Mouse (Mus musculus) cerebellum, adult 2 months (tissue): ENCODE measurements around the gene Slamf1. TPM values are rescaled to one million over a fixed set of nuclear protein-coding genes. Genes with fewer than 3 reads are reported as not detected.

Source experiments
- DNase-seq, 2 experiments: peaks; one replicate each; pipeline ENCODE4 v3.0.0; 2021
- H3K27ac ChIP-seq: fragments of 200-500 bp; 2 replicates; pipeline ENCODE4 v1.5.1; 2012; ENCODE audit warnings: low read length, control low read depth, inconsistent platforms; ENCODE audit not compliant: insufficient read depth
- H3K27me3 ChIP-seq: fragments of 200-500 bp; 2 replicates; pipeline ENCODE4 v1.6.1; 2012; ENCODE audit warnings: inconsistent platforms, mild to moderate bottlenecking, low read length, moderate library complexity; ENCODE audit not compliant: control insufficient read depth, insufficient read depth
- H3K4me1 ChIP-seq: fragments of 200-500 bp; 2 replicates; pipeline ENCODE4 v1.6.1; 2011; ENCODE audit warnings: low read length; ENCODE audit not compliant: control insufficient read depth, insufficient read depth
- H3K4me3 ChIP-seq: fragments of 200-500 bp; replicated peaks from 2 replicates; pipeline ENCODE3; 2011; ENCODE audit warnings: mild to moderate bottlenecking, low read depth, low read length, control low read depth; ENCODE audit not compliant: insufficient read depth
- CTCF ChIP-seq: fragments of 200-500 bp; IDR thresholded peaks from 2 replicates; pipeline ENCODE4 v1.5.1; 2011; ENCODE audit warnings: low read depth, mild to moderate bottlenecking, control low read depth, low read length, moderate library complexity, borderline replicate concordance; ENCODE audit not compliant: insufficient read depth
- POLR2A ChIP-seq: fragments of 200-500 bp; IDR thresholded peaks from 2 replicates; pipeline ENCODE4 v1.6.1; 2011; ENCODE audit warnings: low read length, control low read depth, borderline replicate concordance; ENCODE audit not compliant: insufficient read depth
- WGBS: fragments of 180-500 bp; shearing (Covaris S2); methylation state at CpG from one replicate; pipeline ENCODE4 v1.1.7; 2018; 5-methylcytosine and 5-hydroxymethylcytosine counted together
- polyA plus RNA-seq: library from polyadenylated mRNA; depleted of rRNA; stranded (reverse); fragments of >200 nt; gene quantifications from 2 replicates; pipeline ENCODE4 v1.2.3, GENCODE M21; 2012; rRNA removed

The Slamf1 gene
- polyA plus RNA-seq = 0.06 TPM in 1 of 2 replicates, not detected in the other

DNA sequence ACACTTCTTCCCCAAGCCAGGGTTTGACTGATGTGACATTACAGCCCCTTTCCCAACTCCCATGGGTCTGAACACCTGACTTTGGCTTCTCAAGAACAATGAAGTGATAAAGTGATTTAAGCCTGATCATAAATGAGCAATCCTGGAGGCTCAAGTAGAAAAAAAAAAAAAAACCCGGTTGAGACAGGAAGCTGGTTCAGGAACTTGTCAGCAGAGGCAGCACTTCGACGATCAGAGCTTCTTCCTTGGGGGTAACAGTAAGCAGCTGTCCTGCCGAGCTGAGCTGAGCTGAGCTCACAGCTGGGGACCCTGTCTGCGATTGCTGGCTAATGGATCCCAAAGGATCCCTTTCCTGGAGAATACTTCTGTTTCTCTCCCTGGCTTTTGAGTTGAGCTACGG, at the start of gene Slamf1:
Gene Slamf1, plus strand, starts transcription at position 230 of the 400 bp plus-strand sequence.
- no peaks in the 10 kb centered on the region for H3K4me1 ChIP-seq
- no peak for TF ChIP-seq POLR2A
- no peak for TF ChIP-seq CTCF
- H3K27me3 ChIP-seq = no peaks in the 10 kb centered on the region

DNA sequence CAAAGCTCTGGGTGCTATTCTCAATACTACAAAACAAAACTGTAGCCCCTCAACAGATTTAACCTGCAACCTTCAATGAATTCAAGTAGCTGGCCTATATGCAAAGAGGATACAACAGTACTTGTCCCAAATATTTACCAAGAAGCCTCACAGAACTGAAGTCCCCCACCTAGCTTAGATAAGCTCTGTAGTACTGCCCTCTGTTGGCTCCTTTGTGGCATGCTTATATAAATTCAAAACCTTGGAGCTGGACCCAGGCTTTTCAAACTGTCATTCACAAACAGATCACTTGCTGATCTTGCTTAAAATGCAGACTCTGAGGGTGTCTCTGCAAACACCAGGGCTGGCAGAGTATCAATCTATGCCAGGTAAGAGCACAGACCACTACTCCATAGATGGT, 35.7 kb upstream of the Slamf1 start:
- Histone ChIP-seq H3K27me3 (no peaks in the 10 kb centered on the region), H3K4me1 (no peaks in the 10 kb centered on the region), H3K4me3 (no peak overlapping the region), H3K27ac (no peak overlapping the region)
- no peak for DNase-seq
- TF ChIP-seq CTCF (no peak), POLR2A (no peak)

More for the DNA sequence above, at the start of gene Slamf1:
- no peak within 1 kb of the TSS for H3K27ac ChIP-seq
- no peak within 1 kb of the TSS for H3K4me3 ChIP-seq
- 30% methylated on average over 6 of the region's 6 CpGs for WGBS
- no peak for DNase-seq

DNA sequence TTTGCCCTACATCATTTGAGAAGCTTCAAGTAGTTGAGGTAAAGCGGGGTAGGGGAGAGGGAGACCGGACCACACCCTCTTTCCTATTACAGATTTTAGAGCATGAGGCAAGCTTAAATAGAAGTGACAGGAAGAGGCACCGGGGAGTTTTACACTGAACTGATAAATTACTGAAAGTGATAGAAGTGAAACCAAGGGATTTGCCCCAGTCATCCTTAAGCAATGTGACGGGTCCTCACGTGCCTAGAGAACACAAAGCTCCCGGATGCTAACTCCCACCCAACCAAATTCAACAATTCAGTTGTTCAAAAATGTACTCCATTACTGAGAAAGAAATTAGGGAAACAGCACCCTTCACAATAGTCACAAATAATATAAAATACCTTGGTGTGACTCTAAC, 32.0 kb upstream of the Slamf1 start:
- 90% methylated on average over 6 of the region's 6 CpGs for WGBS
- no peak overlapping the region for H3K4me3 ChIP-seq

DNA sequence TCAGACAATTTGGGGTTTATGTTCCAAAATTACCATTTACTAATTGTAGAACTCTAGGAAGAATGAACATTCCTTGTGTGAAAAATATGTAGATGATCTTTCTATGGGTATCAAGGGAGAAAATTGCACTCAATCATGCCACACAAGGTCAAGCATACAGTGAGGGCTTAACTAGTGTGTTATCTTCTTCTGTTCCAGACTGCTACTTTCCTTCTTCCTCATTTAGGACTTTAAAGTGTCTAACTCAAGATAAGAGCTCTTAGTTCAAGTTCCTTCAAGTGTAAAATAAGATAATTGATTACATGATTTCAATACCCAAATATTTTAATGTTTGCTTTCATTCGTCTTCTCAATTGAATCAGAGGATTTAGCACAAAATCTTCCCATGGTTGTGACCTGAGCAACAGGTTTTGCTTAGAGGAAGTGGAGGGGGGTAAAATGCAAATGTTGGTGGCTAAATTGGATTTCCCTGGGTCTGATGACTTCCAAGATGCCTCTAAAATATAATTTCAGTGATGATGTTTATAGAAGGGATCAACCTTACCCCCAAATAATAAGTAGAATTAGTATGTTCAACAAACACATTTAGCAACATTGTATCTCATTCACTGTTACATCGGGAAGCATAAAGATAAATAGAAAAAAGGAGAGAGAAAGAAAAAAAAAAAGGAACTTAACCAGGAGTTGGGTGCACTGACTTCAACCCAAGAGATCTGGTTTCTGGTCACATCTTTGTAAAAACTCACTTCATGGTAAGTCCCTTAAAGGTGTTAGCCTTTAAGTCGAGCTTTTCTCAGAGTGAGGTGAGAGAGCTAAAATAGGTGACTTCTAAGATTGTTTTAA, 18.6 kb upstream of the Slamf1 start:
- Histone ChIP-seq H3K4me3 (no peak overlapping the region), H3K27me3 (no peaks in the 10 kb centered on the region), H3K4me1 (no peaks in the 10 kb centered on the region), H3K27ac (no peak overlapping the region)
- no peak for TF ChIP-seq CTCF
- no peak for TF ChIP-seq POLR2A
- 85% methylated on average over 3 of the region's 3 CpGs for WGBS
- no peak for DNase-seq

More for the DNA sequence above, 32.0 kb upstream of the Slamf1 start:
- TF ChIP-seq POLR2A = no peak
- TF ChIP-seq CTCF = no peak
- H3K4me1 ChIP-seq = no peaks in the 10 kb centered on the region
- DNase-seq = no peak
- no peaks in the 10 kb centered on the region for H3K27me3 ChIP-seq
- no peak overlapping the region for H3K27ac ChIP-seq

DNA sequence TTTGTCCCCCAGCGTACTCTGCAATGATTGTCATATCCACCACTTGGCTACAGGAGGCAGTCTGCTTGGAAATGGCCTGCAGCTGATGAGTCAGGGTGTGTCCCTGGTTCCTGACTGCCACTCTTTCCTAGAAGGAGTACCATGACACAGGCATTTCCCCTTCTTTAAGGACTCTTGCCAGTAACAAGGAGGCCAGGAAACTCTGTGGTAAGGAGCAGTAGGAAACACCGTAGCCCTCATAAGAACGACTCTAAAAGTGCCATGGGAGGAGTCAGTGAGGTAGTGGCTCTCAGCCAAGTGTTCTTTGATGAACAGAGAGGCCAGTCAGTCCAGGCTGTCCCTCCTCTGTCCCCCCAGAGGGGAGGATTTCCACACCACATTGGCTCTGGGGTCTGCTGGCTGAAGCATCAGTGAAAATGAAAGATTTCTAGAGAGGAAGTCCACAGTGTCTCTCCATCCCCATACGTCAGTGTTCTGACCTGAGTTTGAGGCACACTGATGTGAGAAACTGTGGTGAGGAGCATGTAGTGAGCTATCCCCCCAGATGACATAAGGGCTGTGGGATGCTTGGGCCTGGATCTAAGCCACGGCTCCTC, 5.0 kb upstream of the Slamf1 start:
- H3K4me3 ChIP-seq = no peak overlapping the region
- TF ChIP-seq CTCF = no peak
- no peak for TF ChIP-seq POLR2A
- H3K27ac ChIP-seq = no peak overlapping the region
- no peak for DNase-seq
- no peaks in the 10 kb centered on the region for H3K4me1 ChIP-seq
- H3K27me3 ChIP-seq = no peaks in the 10 kb centered on the region
- WGBS = 55% methylated on average over 5 of the region's 5 CpGs

DNA sequence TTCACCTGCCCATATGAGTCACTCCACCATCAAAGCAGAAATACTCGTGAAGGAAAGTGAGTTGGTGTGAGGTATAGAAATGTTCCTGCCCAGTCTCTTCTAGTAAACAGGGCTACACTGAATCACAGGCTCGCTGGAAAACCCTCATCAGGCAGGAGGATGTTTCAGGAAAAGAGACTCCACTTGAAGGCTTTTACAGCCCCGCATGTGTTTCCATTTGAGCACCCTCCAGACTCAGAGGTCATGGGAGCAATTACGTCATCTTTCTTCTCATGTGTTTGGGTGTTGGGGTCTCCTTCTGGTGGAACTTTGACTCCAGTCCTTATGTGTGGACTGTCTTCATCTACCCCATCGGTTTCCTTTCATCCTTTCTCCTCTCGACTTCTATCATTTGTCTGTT, 4.1 kb downstream of the Slamf1 start:
- H3K4me3 ChIP-seq = no peak overlapping the region
- DNase-seq = no peak
- no peaks in the 10 kb centered on the region for H3K4me1 ChIP-seq
- no peak for TF ChIP-seq POLR2A
- TF ChIP-seq CTCF = no peak
- no peak overlapping the region for H3K27ac ChIP-seq
- 80% methylated on average over 6 of the region's 6 CpGs for WGBS
- H3K27me3 ChIP-seq = no peaks in the 10 kb centered on the region

DNA sequence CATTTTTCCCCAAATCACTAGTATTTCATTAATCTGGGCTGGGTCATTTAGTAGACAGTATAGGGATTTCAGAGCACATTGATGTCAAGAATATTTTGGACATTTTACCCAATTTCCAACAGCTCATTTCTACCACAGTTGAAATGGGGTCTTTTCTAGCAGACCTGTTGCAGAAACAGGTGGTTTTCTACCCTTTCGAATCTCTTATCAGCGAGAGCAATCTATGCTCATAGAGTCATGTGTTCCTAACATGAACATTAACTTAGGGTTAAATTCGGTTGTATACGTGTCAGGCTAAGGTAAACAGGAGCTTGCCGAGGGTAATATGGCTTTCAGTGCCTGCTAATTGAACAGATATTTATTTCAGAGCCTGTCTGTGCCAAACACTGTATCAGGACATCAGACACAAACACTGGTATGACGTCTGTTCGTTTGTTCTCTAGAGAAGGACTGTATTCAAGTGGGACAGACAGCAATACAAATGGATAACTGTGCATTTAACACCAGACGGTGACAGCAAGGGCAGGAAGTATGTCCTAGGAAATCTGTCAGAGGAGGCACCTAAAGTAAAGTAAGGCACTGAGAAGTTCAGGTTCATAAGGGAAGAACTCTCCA, 5.3 kb downstream of the Slamf1 start:
- 83% methylated on average over 8 of the region's 8 CpGs for WGBS
- no peak overlapping the region for H3K27ac ChIP-seq
- H3K4me3 ChIP-seq = no peak overlapping the region
- TF ChIP-seq CTCF (no peak), POLR2A (no peak)
- H3K27me3 ChIP-seq = no peaks in the 10 kb centered on the region
- no peaks in the 10 kb centered on the region for H3K4me1 ChIP-seq
- DNase-seq = no peak
